Mouse (Mus musculus) limb, embryonic 14.5 days (tissue): ENCODE data around the gene Sephs2. TPM values are rescaled to one million over a fixed set of nuclear protein-coding genes. Genes with fewer than 3 reads are reported as not detected.

ENCODE experiments used
- ATAC-seq: fragments of 200-750 bp; cut with Nextera tagmentation; 2 replicates; pipeline ENCODE4 v1.8.0; 2017; ENCODE audit warnings: low read depth, moderate number of reproducible peaks, moderate TSS enrichment; ENCODE audit not compliant: low FRiP score
- DNase-seq: peaks from one replicate; pipeline ENCODE4 v3.0.0-alpha.2; 2015; ENCODE audit warnings: low spot score
- H3K27ac ChIP-seq: fragments of 300-500 bp; sonication (generic); replicated peaks from 2 replicates; pipeline ENCODE4 v1.5.1; 2014; ENCODE audit warnings: low read depth, mild to moderate bottlenecking, low read length, moderate library complexity, mixed read lengths
- H3K27me3 ChIP-seq: fragments of 300-500 bp; sonication (generic); 2 replicates; pipeline ENCODE4 v1.6.1; 2014; ENCODE audit warnings: low read length, mixed read lengths; ENCODE audit not compliant: control insufficient read depth, insufficient read depth
- H3K36me3 ChIP-seq: fragments of 300-500 bp; sonication (generic); 2 replicates; pipeline ENCODE4 v1.6.1; 2014; ENCODE audit warnings: mild to moderate bottlenecking, low read length, moderate library complexity, mixed read lengths; ENCODE audit not compliant: control insufficient read depth, insufficient read depth
- H3K4me1 ChIP-seq: fragments of 300-500 bp; sonication (generic); 2 replicates; pipeline ENCODE4 v1.6.1; 2014; ENCODE audit warnings: antibody characterized with exemption, low read length, mixed read lengths; ENCODE audit not compliant: control insufficient read depth, insufficient read depth
- H3K4me2 ChIP-seq: fragments of 300-500 bp; sonication (generic); replicated peaks from 2 replicates; pipeline ENCODE4 v1.6.1; 2014; ENCODE audit warnings: low read depth, mild to moderate bottlenecking, low read length, moderate library complexity; ENCODE audit not compliant: severe bottlenecking
- H3K4me3 ChIP-seq: fragments of 300-500 bp; sonication (generic); replicated peaks from 2 replicates; pipeline ENCODE4 v1.5.1; 2014; ENCODE audit warnings: low read length
- H3K9ac ChIP-seq: fragments of 300-500 bp; sonication (generic); 2 replicates; pipeline ENCODE4 v1.6.1; 2014; ENCODE audit warnings: mild to moderate bottlenecking, low read depth, low read length, moderate library complexity; ENCODE audit not compliant: severe bottlenecking
- H3K9me3 ChIP-seq: fragments of 300-500 bp; sonication (generic); 2 replicates; pipeline ENCODE4 v1.6.1; 2016; ENCODE audit warnings: low read length; ENCODE audit not compliant: control insufficient read depth
- POLR2A ChIP-seq: fragments of 200-500 bp; IDR thresholded peaks from 2 replicates; pipeline ENCODE4 v1.8.0; 2012; ENCODE audit warnings: inconsistent platforms, mild to moderate bottlenecking, moderate library complexity, borderline replicate concordance; ENCODE audit not compliant: insufficient read depth, insufficient read length; ENCODE audit errors: extremely low read depth
- WGBS: fragments of 180-500 bp; shearing (Covaris S2); extraction: QIAGEN DNeasy Blood & Tissue Kit; methylation state at CpG from one replicate; pipeline ENCODE4 v1.1.7; 2014; 5-methylcytosine and 5-hydroxymethylcytosine counted together
- polyA plus RNA-seq, 2 experiments: library from polyadenylated mRNA; depleted of rRNA in 1 of 2; stranded (reverse) in 1 of 2; unstranded in 1 of 2; fragments of >200 nt; fragmentation: Nextera tagmentation in 1 of 2; extraction: Ambion mirVana in 1 of 2; gene quantifications; 2 replicates each; pipeline versions ENCODE4 v1.2.1 to v1.2.3; 2012 to 2014

Gene Sephs2
- polyA plus RNA-seq, 2 experiments = 24.3 to 79.3 TPM

DNA sequence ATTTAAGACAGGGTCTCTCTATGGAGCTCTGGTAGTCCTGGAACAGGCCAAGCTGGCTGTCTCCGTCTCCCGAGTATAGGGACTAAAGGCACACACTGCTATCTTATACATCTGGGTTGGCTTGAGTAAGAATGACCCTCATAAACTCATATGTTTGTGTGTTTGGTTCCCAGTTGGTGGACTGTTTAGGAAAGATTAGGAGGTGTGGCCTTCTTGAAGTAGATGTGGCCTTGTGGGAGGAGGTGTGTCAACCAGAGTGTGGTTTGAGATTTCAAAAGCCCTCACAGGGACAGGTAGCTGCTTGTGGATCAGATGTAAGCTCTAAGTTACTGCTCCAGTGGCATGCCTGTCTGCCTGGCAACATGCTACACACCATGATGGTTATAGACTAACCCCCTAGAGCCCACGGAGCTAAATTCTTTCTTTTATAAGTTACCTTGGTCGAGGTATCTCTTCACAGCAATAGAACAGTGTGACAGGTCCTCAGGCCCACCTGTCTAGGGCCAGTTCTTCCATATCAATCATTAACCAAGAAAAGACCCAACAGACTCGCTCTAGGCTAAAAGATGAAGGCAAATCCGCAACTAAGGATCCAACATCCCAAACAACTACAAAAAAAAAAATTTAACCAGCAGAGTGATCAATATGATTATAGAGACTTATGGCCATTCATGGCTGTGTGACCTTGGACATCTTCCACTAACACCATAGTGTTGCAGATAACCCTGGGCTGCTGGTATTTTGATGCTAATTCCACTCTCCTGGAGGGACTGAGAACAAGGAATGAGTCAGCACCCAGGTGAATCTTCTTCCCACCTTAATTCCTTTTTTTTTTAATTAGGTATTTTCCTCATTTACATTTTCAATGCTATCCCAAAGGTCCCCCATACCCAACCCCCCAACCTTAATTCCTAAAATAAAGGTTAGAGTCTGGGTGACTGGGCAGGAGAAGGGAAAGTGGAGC is 50.1 kb downstream of the Sephs2 start:
- no peak for TF ChIP-seq POLR2A
- no peak overlapping the region for H3K27ac ChIP-seq
- H3K4me2 ChIP-seq = no peak overlapping the region
- H3K4me3 ChIP-seq = no peak overlapping the region
- H3K27me3 ChIP-seq = no peaks in the 10 kb centered on the region
- DNase-seq (no peak), ATAC-seq (no peak)
- 83% methylated on average over 6 of the region's 6 CpGs for WGBS
- no peaks in the 10 kb centered on the region for H3K9me3 ChIP-seq
- no peaks in the 10 kb centered on the region for H3K36me3 ChIP-seq
- no peaks in the 10 kb centered on the region for H3K4me1 ChIP-seq
- H3K9ac ChIP-seq = no peak overlapping the region

DNA sequence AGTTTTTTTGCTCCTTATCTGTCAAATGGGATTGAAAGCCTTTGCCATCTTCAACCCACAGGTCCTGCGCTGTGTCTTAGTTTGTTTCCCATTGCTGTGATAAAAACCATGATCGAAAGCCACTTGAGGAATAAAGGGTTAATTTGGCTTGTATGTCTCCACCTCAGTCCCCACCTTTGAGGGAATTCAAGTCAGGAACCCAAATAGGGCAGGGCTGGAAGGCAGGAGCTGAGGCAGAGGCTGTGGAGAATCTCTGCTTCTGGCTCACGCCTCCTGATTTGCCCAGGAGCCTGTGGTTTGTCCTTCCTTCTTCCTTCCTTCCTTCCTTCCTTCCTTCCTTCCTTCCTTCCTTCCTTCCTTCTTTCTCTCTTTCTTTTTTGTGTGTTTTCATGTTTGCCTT is 50.7 kb downstream of the Sephs2 start:
- Histone ChIP-seq H3K9ac (no peak overlapping the region), H3K36me3 (no peaks in the 10 kb centered on the region), H3K27ac (no peak overlapping the region), H3K4me1 (no peaks in the 10 kb centered on the region), H3K4me3 (no peak overlapping the region), H3K4me2 (no peak overlapping the region), H3K27me3 (no peaks in the 10 kb centered on the region), H3K9me3 (no peaks in the 10 kb centered on the region)
- WGBS = 88% methylated on average over 3 of the region's 3 CpGs
- DNase-seq (no peak), ATAC-seq (no peak)
- no peak for TF ChIP-seq POLR2A

Other genes starting within 250 kb of the Sephs2 start
- 298 and 365 TPM in 2 replicates for gene Maz, start 247.0 kb downstream of the Sephs2 start, polyA plus RNA-seq (2012; rRNA removed)
- 66.7 and 81.4 TPM in 2 replicates for gene Maz, start 247.0 kb downstream of the Sephs2 start, polyA plus RNA-seq (2014; fragmentation: Nextera tagmentation; extraction: Ambion mirVana)
- gene Kif22, start 231.6 kb downstream of the Sephs2 start, polyA plus RNA-seq (2012; rRNA removed) = 57.4 and 68.4 TPM in 2 replicates
- gene Kif22, start 231.6 kb downstream of the Sephs2 start, polyA plus RNA-seq (2014; fragmentation: Nextera tagmentation; extraction: Ambion mirVana) = 87.2 and 92.8 TPM in 2 replicates
- 0.45 TPM in 1 of 2 replicates, not detected in the other for gene Zg16, start 186.7 kb downstream of the Sephs2 start, polyA plus RNA-seq (2012; rRNA removed)
- gene Zg16, start 186.7 kb downstream of the Sephs2 start, polyA plus RNA-seq (2014; fragmentation: Nextera tagmentation; extraction: Ambion mirVana) = not detected in 2 replicates
- gene AI467606, start 182.7 kb downstream of the Sephs2 start, polyA plus RNA-seq (2012; rRNA removed) = 5.6 and 7.1 TPM in 2 replicates
- gene AI467606, start 182.7 kb downstream of the Sephs2 start, polyA plus RNA-seq (2014; fragmentation: Nextera tagmentation; extraction: Ambion mirVana) = 4.9 and 5.3 TPM in 2 replicates
- 6.0 and 6.5 TPM in 2 replicates for gene Qprt, start 151.8 kb downstream of the Sephs2 start, polyA plus RNA-seq (2012; rRNA removed)
- gene Qprt, start 151.8 kb downstream of the Sephs2 start, polyA plus RNA-seq (2014; fragmentation: Nextera tagmentation; extraction: Ambion mirVana) = 3.9 and 4.3 TPM in 2 replicates
- gene Spn, start 136.2 kb downstream of the Sephs2 start, polyA plus RNA-seq (2012; rRNA removed) = 0.73 and 0.87 TPM in 2 replicates
- 0.37 and 0.44 TPM in 2 replicates for gene Spn, start 136.2 kb downstream of the Sephs2 start, polyA plus RNA-seq (2014; fragmentation: Nextera tagmentation; extraction: Ambion mirVana)
- 84.2 and 110 TPM in 2 replicates for gene Cd2bp2, start 78.0 kb downstream of the Sephs2 start, polyA plus RNA-seq (2012; rRNA removed)
- gene Cd2bp2, start 78.0 kb downstream of the Sephs2 start, polyA plus RNA-seq (2014; fragmentation: Nextera tagmentation; extraction: Ambion mirVana) = 54.2 and 61.0 TPM in 2 replicates
- gene Tbc1d10b, start 65.6 kb downstream of the Sephs2 start, polyA plus RNA-seq (2012; rRNA removed) = 40.8 and 46.8 TPM in 2 replicates
- gene Tbc1d10b, start 65.6 kb downstream of the Sephs2 start, polyA plus RNA-seq (2014; fragmentation: Nextera tagmentation; extraction: Ambion mirVana) = 27.1 and 29.3 TPM in 2 replicates
- gene Mylpf, start 65.2 kb downstream of the Sephs2 start, polyA plus RNA-seq (2012; rRNA removed) = 555 and 1,104 TPM in 2 replicates
- 413 and 609 TPM in 2 replicates for gene Mylpf, start 65.2 kb downstream of the Sephs2 start, polyA plus RNA-seq (2014; fragmentation: Nextera tagmentation; extraction: Ambion mirVana)
- gene Zfp553, start 41.0 kb downstream of the Sephs2 start, polyA plus RNA-seq (2012; rRNA removed) = 22.5 and 24.9 TPM in 2 replicates
- 19.4 and 20.1 TPM in 2 replicates for gene Zfp553, start 41.0 kb downstream of the Sephs2 start, polyA plus RNA-seq (2014; fragmentation: Nextera tagmentation; extraction: Ambion mirVana)
- 14.9 and 22.2 TPM in 2 replicates for gene Sept1, start 40.9 kb downstream of the Sephs2 start, polyA plus RNA-seq (2012; rRNA removed)
- 15.3 and 18.6 TPM in 2 replicates for gene Sept1, start 40.9 kb downstream of the Sephs2 start, polyA plus RNA-seq (2014; fragmentation: Nextera tagmentation; extraction: Ambion mirVana)
- 115 and 161 TPM in 2 replicates for gene Zfp771, start 29.8 kb downstream of the Sephs2 start, polyA plus RNA-seq (2012; rRNA removed)
- gene Zfp771, start 29.8 kb downstream of the Sephs2 start, polyA plus RNA-seq (2014; fragmentation: Nextera tagmentation; extraction: Ambion mirVana) = 66.2 and 71.2 TPM in 2 replicates
- 100 and 120 TPM in 2 replicates for gene Dctpp1, start 13.3 kb downstream of the Sephs2 start, polyA plus RNA-seq (2012; rRNA removed)
- gene Dctpp1, start 13.3 kb downstream of the Sephs2 start, polyA plus RNA-seq (2014; fragmentation: Nextera tagmentation; extraction: Ambion mirVana) = 169 and 177 TPM in 2 replicates
- gene Itgal, start 22.2 kb upstream of the Sephs2 start, polyA plus RNA-seq (2012; rRNA removed) = 1.5 and 2.0 TPM in 2 replicates
- 0.88 and 1.2 TPM in 2 replicates for gene Itgal, start 22.2 kb upstream of the Sephs2 start, polyA plus RNA-seq (2014; fragmentation: Nextera tagmentation; extraction: Ambion mirVana)
- 38.4 and 51.9 TPM in 2 replicates for gene Zfp768, start 71.5 kb upstream of the Sephs2 start, polyA plus RNA-seq (2012; rRNA removed)
- 5.5 and 5.9 TPM in 2 replicates for gene Zfp768, start 71.5 kb upstream of the Sephs2 start, polyA plus RNA-seq (2014; fragmentation: Nextera tagmentation; extraction: Ambion mirVana)
- gene Zfp747, start 102.0 kb upstream of the Sephs2 start, polyA plus RNA-seq (2012; rRNA removed) = 7.3 and 8.0 TPM in 2 replicates
- 7.0 and 7.2 TPM in 2 replicates for gene Zfp747, start 102.0 kb upstream of the Sephs2 start, polyA plus RNA-seq (2014; fragmentation: Nextera tagmentation; extraction: Ambion mirVana)
- gene 9130019O22Rik, start 113.1 kb upstream of the Sephs2 start, polyA plus RNA-seq (2012; rRNA removed) = 3.5 and 3.9 TPM in 2 replicates
- 4.5 and 6.4 TPM in 2 replicates for gene 9130019O22Rik, start 113.1 kb upstream of the Sephs2 start, polyA plus RNA-seq (2014; fragmentation: Nextera tagmentation; extraction: Ambion mirVana)
- gene E430018J23Rik, start 119.6 kb upstream of the Sephs2 start, polyA plus RNA-seq (2012; rRNA removed) = 8.8 and 11.6 TPM in 2 replicates
- gene E430018J23Rik, start 119.6 kb upstream of the Sephs2 start, polyA plus RNA-seq (2014; fragmentation: Nextera tagmentation; extraction: Ambion mirVana) = 7.3 and 10.1 TPM in 2 replicates
- gene Zfp764, start 132.8 kb upstream of the Sephs2 start, polyA plus RNA-seq (2012; rRNA removed) = 7.8 and 8.8 TPM in 2 replicates
- 8.4 and 9.1 TPM in 2 replicates for gene Zfp764, start 132.8 kb upstream of the Sephs2 start, polyA plus RNA-seq (2014; fragmentation: Nextera tagmentation; extraction: Ambion mirVana)
- gene Zfp688, start 148.0 kb upstream of the Sephs2 start, polyA plus RNA-seq (2012; rRNA removed) = 18.6 and 24.8 TPM in 2 replicates
- gene Zfp688, start 148.0 kb upstream of the Sephs2 start, polyA plus RNA-seq (2014; fragmentation: Nextera tagmentation; extraction: Ambion mirVana) = 24.3 and 25.2 TPM in 2 replicates
- gene Zfp689, start 175.1 kb upstream of the Sephs2 start, polyA plus RNA-seq (2012; rRNA removed) = 10.2 and 14.7 TPM in 2 replicates
- 7.7 and 10.5 TPM in 2 replicates for gene Zfp689, start 175.1 kb upstream of the Sephs2 start, polyA plus RNA-seq (2014; fragmentation: Nextera tagmentation; extraction: Ambion mirVana)
- gene Prr14, start 185.6 kb upstream of the Sephs2 start, polyA plus RNA-seq (2012; rRNA removed) = 65.8 and 86.0 TPM in 2 replicates
- gene Prr14, start 185.6 kb upstream of the Sephs2 start, polyA plus RNA-seq (2014; fragmentation: Nextera tagmentation; extraction: Ambion mirVana) = 43.7 and 49.7 TPM in 2 replicates
- gene Fbrs, start 205.1 kb upstream of the Sephs2 start, polyA plus RNA-seq (2012; rRNA removed) = 49.8 and 57.2 TPM in 2 replicates
- 17.3 and 21.1 TPM in 2 replicates for gene Fbrs, start 205.1 kb upstream of the Sephs2 start, polyA plus RNA-seq (2014; fragmentation: Nextera tagmentation; extraction: Ambion mirVana)
- gene Srcap, start 237.9 kb upstream of the Sephs2 start, polyA plus RNA-seq (2012; rRNA removed) = 21.4 and 37.2 TPM in 2 replicates
- 44.1 and 54.8 TPM in 2 replicates for gene Srcap, start 237.9 kb upstream of the Sephs2 start, polyA plus RNA-seq (2014; fragmentation: Nextera tagmentation; extraction: Ambion mirVana)
- 17.4 and 19.6 TPM in 2 replicates for gene Gm42715, start 245.5 kb upstream of the Sephs2 start, polyA plus RNA-seq (2012; rRNA removed)
- gene Gm42715, start 245.5 kb upstream of the Sephs2 start, polyA plus RNA-seq (2014; fragmentation: Nextera tagmentation; extraction: Ambion mirVana) = 15.0 and 17.0 TPM in 2 replicates